Mouse (Mus musculus) lung, postnatal 14 days (tissue): ENCODE data around the gene Tnfsf9.

Experiments used
- DNase-seq: peaks from one replicate; pipeline ENCODE4 v3.0.0; 2021

Gene Tnfsf9

GRCm38 (mm10) chr17:57135635-57136034 lies 30.5 kb downstream of the Tnfsf9 start:
- no peak for DNase-seq

DNA sequence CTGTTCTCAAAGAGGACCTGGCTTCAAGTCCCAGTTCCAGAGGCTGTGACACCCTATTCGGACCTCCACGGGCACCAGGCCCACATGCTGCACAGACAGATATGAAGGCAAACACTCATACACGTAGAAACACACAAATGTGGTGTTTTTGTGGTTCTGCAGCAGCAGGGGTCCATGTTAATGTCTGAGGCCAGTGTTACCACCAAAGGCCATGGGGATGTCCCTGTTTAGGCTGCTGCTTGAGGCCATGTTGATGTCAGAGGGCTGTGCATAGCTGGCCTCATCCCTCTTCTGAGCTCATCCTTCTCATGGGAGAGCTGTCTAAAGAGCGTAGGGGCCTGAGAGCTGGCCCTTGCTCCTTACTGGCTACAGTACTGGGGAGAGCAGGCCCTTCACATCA lies 33.6 kb downstream of the Tnfsf9 start:
- DNase-seq, result no peak

GRCm38 (mm10) chr17:57139708-57140107 lies 34.6 kb downstream of the Tnfsf9 start:
- DNase-seq, result no peak

GRCm38 (mm10) chr17:57143704-57144103 lies 38.6 kb downstream of the Tnfsf9 start:
- no peak for DNase-seq

- no peak for DNase-seq
These were observed 40.0 kb downstream of the Tnfsf9 start for GRCm38 (mm10) chr17:57145115-57145514.

GRCm38 (mm10) chr17:57148343-57148742 lies 43.2 kb downstream of the Tnfsf9 start:
- no peak for DNase-seq

- DNase-seq, result no peak
These were observed 44.1 kb downstream of the Tnfsf9 start, which contains the start of gene Cd70 for GRCm38 (mm10) chr17:57148994-57149803. Gene Cd70, minus strand, starts transcription at chr17:57149777.

DNA sequence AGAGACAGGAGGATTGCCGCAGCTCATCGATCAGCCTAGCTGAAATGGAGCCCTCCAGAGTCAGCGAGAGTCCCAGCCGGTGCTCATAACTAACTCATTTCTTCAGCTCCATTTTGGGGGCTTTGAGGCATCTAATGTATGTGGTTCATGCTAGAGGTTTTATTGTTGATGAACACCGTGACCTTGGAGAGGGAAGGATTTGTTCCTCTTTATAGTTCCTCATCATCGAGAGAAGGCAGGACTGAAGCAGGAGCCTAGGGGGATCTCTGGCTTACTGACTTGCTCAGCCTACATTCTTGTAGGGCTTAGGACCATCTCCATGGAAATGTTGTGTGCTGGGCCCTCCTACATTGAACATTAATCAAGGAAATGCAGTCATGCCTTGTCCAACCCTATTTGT lies 47.9 kb downstream of the Tnfsf9 start:
- no peak for DNase-seq

GRCm38 (mm10) chr17:57153787-57154186 lies 48.7 kb downstream of the Tnfsf9 start:
- DNase-seq, result no peak
